Mouse (Mus musculus) bone marrow macrophage, adult 2 months (primary cell): ENCODE data around the gene Schip1.

Source experiments
- CTCF ChIP-seq: IDR thresholded peaks from 2 replicates; pipeline ENCODE4 v1.5.1; 2012; ENCODE audit warnings: low read depth, mild to moderate bottlenecking, low read length, moderate library complexity
- POLR2A ChIP-seq: IDR thresholded peaks from 2 replicates; pipeline ENCODE4 v1.6.1; 2012; ENCODE audit warnings: mild to moderate bottlenecking, low read depth, low read length, borderline replicate concordance

- TF ChIP-seq POLR2A (no peak), CTCF (no peak)
Measured at GRCm38 (mm10) chr3:68221452-68221851, 156.8 kb downstream of the Schip1 start.
